Mouse (Mus musculus) skeletal muscle tissue, postnatal 0 days (tissue): ENCODE results near the gene Clk4. TPM values are rescaled to one million over a fixed set of nuclear protein-coding genes. Genes with fewer than 3 reads are reported as not detected.

Source experiments
- polyA plus RNA-seq: library from polyadenylated mRNA; unstranded; fragments of >200 nt; fragmentation: Nextera tagmentation; extraction: Ambion mirVana; gene quantifications from 2 replicates; pipeline ENCODE4 v1.2.1, GENCODE M21; 2015

The Clk4 gene
- polyA plus RNA-seq: 48.6 and 51.9 TPM in 2 replicates

DNA sequence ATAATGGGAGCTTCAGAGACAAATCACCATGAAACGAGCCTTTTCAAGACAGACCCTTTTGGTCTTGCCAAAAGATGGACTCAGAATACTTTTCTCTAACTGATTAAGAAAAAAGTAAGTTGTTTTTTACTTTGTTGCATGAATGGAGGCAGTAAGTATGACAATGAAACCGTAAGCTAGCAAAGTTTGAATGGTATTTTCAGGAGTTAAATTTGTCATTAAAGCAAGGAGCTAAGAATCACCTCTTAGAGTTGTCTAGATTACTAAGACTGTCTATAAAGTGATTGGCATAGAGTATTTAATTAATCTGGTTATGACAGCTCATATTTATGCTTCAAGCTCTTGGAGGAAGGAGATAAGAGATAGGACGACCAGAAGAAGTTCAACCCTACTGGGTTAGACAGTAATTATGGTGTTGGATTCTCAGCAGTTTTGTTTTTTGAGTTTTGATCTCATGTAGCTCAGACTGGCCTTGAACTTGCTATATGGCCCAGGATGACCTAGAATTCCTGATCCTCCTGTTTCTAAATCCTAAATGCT is at the start of gene Clk4:
TSS of gene Clk4 (plus strand) at position 51 of the 540 bp plus-strand sequence.

DNA sequence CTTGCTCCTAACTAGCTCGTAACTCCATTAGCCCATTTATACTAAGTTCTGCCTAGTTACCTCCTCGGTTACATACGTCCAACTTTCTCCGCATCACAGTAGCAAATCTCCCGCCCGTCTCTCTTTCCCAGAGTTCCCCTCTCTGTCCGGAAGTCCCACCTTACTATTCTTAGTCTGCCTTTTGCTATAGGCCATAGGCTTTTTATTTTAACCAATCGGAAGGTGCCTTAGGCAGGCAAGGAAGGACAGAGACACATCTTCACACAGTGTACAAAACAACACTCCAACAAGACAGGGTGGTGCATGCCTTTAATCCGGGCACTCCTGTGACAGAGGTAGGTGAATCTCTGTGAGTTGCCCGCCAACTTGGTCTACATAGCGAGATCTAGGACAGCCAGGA is 41.2 kb upstream of the Clk4 start, which contains the start of gene Gm12569:
TSS of gene Gm12569 (plus strand) at position 166 of the 400 bp plus-strand sequence.

DNA sequence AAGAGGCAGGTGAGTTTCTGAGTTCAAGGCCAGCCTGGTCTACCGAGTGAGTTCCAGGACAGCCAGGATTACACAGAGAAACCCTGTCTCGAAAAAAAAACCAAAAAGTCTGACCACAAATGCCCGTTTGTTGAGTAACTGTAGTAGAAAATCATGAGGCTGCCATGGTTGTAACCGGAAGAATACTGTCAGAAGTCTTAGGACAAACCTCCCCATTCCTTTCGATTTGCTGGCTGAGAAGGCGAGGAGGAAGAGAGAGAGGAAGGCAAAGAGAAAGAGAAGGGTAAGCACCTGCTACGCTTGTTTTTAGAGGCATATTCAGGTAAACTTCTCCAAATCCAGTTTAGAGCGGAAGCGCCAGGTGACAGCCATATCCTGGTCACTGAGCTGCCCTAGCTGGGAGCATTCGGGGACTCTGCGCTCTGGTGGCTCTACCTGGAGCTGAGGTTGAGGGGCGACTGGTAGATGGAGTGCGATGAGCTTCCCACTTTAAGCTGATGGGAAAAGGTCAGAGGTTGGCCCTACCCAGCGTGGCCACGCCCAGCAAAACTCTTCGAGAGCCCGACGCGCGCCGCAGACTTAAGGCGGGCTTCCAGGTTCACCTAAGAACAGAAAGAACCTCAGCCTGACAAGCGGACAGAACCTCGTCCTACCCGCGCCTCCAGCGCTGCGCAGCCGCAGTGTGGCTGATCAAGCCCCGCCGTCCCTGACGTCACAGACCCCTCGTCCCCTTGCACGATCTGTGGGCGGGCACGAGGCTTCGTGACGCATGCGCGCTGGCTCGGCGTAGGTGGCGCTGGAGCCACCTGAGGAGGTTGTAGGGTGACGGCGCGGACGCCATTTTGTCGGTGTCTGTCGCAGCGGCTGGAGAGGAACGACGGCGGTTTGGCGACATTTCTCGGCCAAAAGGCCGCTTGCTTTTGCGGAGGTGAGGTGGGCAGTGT is 1.1 kb downstream of the Clk4 start, which contains the start of gene BC049762:
TSS of gene BC049762 (minus strand) at position 705 of the 944 bp plus-strand sequence.

DNA sequence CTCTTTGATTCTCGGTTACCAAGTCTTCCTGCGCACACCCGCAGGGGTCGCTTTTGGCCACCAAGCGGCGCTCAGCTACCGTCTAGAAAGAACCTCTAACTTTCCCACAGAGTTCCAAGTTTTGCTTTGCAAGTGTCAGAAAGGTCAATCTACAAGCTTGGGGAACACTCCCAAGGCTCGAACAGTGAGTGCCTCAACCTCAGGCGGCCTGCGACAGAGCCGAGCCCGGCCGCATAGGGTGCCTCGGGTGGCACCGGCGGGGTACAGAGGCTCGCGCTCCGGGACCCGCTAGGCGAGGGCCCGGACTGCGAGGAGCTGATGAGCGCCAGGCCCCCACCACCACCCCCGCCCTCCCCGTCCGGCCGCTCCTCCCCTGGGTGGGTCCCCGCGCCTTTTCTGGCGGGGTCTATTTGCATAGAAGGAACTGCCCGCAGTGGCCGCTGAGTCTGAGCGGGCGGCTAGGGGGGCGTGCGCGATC is 28.1 kb downstream of the Clk4 start, which contains the start of gene Col23a1:
TSS of gene Col23a1 (plus strand) at position 357 of the 478 bp plus-strand sequence.

Other genes starting within 250 kb of the Clk4 start
- gene Olfr54, start 247.5 kb upstream of the Clk4 start, polyA plus RNA-seq: not detected in 2 replicates
- gene Olfr1375, start 213.6 kb upstream of the Clk4 start, polyA plus RNA-seq: not detected in 2 replicates
- 4.1 TPM in 2 replicates for gene Zfp354a, start 202.5 kb upstream of the Clk4 start, polyA plus RNA-seq
- gene Gm12569, start 41.3 kb upstream of the Clk4 start, polyA plus RNA-seq: not detected in 2 replicates
- gene BC049762, start 1.3 kb downstream of the Clk4 start, polyA plus RNA-seq: 0.18 and 0.46 TPM in 2 replicates
- 15.6 and 19.7 TPM in 2 replicates for gene Col23a1, start 28.2 kb downstream of the Clk4 start, polyA plus RNA-seq